ENCODE assay signal across 22 mouse cellular contexts in genomic region chr9:77637357-77637756, GRCm38 (mm10). TPM values are rescaled to one million over a fixed set of nuclear protein-coding genes. Genes with fewer than 3 reads are reported as not detected.
DNase-seq lines count a peak whose midpoint lies in the region; ATAC-seq lines count a peak whose summit lies in the region.
"Had no signal": no experiment of that assay in that cellular context is flagged by ENCODE, and none has a peak within 500 bp of the region (broad histone marks: within the 10 kb centered on the region; RNA-seq: fewer than 3 reads in every experiment).

No protein-coding gene starts in this region.

- no peak overlapping the region for H3K4me2 ChIP-seq in limb, embryonic 13.5 days (replicated peaks)
- H3K4me2 ChIP-seq in heart, embryonic 15.5 days: peak overlapping the region; percentile 63
- no peak overlapping the region for H3K4me2 ChIP-seq in intestine, embryonic 15.5 days (replicated peaks)
- H3K4me2 ChIP-seq: embryonic facial prominence, embryonic 13.5 days; forebrain, embryonic 13.5 days; hindbrain, embryonic 12.5 days had no signal

- H3K9me3 ChIP-seq in limb, embryonic 13.5 days: no peaks in the 10 kb centered on the region
- no peaks in the 10 kb centered on the region for H3K9me3 ChIP-seq in limb, embryonic 10.5 days (replicated peaks)
- no peaks in the 10 kb centered on the region for H3K9me3 ChIP-seq in heart, embryonic 15.5 days (replicated peaks)
- no peaks in the 10 kb centered on the region for H3K9me3 ChIP-seq in intestine, embryonic 15.5 days
- H3K9me3 ChIP-seq: embryonic facial prominence, embryonic 13.5 days; forebrain, embryonic 13.5 days; hindbrain, embryonic 12.5 days had no signal

- no peaks in the 10 kb centered on the region for H3K36me3 ChIP-seq in limb, embryonic 13.5 days
- no peaks in the 10 kb centered on the region for H3K36me3 ChIP-seq in limb, embryonic 10.5 days
- no peaks in the 10 kb centered on the region for H3K36me3 ChIP-seq in heart, embryonic 15.5 days
- no peaks in the 10 kb centered on the region for H3K36me3 ChIP-seq in intestine, embryonic 15.5 days
- H3K36me3 ChIP-seq: embryonic facial prominence, embryonic 13.5 days; hindbrain, embryonic 12.5 days had no signal

- no peak overlapping the region for H3K4me3 ChIP-seq in limb, embryonic 13.5 days
- no peak overlapping the region for H3K4me3 ChIP-seq in limb, embryonic 10.5 days
- peak overlapping the region; percentile 48 for H3K4me3 ChIP-seq in heart, embryonic 15.5 days
- H3K4me3 ChIP-seq in intestine, embryonic 15.5 days (replicated peaks): no peak overlapping the region
- H3K4me3 ChIP-seq: embryonic facial prominence, embryonic 13.5 days; forebrain, embryonic 13.5 days; hindbrain, embryonic 12.5 days had no signal

- no peak overlapping the region for H3K9ac ChIP-seq in limb, embryonic 13.5 days
- H3K9ac ChIP-seq in heart, embryonic 15.5 days: peak overlapping the region; percentile 20
- no peak overlapping the region for H3K9ac ChIP-seq in intestine, embryonic 15.5 days
- H3K9ac ChIP-seq: embryonic facial prominence, embryonic 13.5 days; forebrain, embryonic 13.5 days; hindbrain, embryonic 12.5 days had no signal

- H3K27me3 ChIP-seq in limb, embryonic 13.5 days: no peaks in the 10 kb centered on the region
- no peaks in the 10 kb centered on the region for H3K27me3 ChIP-seq in limb, embryonic 10.5 days (ENCODE audit: low read depth, poor library complexity, severe bottlenecking)
- no peaks in the 10 kb centered on the region for H3K27me3 ChIP-seq in heart, embryonic 15.5 days
- H3K27me3 ChIP-seq in intestine, embryonic 15.5 days (replicated peaks): no peaks in the 10 kb centered on the region
- H3K27me3 ChIP-seq: CH12.LX; embryonic facial prominence, embryonic 13.5 days; forebrain, embryonic 13.5 days; hindbrain, embryonic 12.5 days had no signal

- peak; percentile 82 for ATAC-seq in limb, embryonic 13.5 days (ENCODE audit: low FRiP score, low read depth)
- ATAC-seq in heart, embryonic 15.5 days (replicated peaks; ENCODE audit: insufficient number of reproducible peaks, insufficient read depth, low FRiP score, low read depth): peak; percentile 72
- ATAC-seq in intestine, embryonic 15.5 days: no peak
- no peak for ATAC-seq in inflammation-experienced regulatory T-cells, adult 6 months
- ATAC-seq: forebrain, embryonic 13.5 days; intestine, embryonic 16.5 days; lung, postnatal 0 days had no signal

- DNase-seq in limb, embryonic 10.5 days (ENCODE audit: low spot score): no peak
- peak; percentile 49 for DNase-seq in gastrocnemius, postnatal 10 days
- peak; percentile 90 for DNase-seq in skeletal muscle tissue, adult 2 months (ENCODE audit: low read depth, low spot score)
- DNase-seq: adrenal gland, postnatal 14 days; cerebellum, adult 9-11 months; right cerebral cortex, adult 18-20 months; thymus, postnatal 14 days had no signal

- H3K4me1 ChIP-seq in limb, embryonic 13.5 days: 0 out of 2 replicates have a peak, but pooled peaks cover 3% of the 10 kb centered on the region
- peaks cover 4% of the 10 kb centered on the region; the same call in 1 of the 2 replicates for H3K4me1 ChIP-seq in limb, embryonic 10.5 days
- 0 out of 2 replicates have a peak, but pooled peaks cover 6% of the 10 kb centered on the region for H3K4me1 ChIP-seq in heart, embryonic 15.5 days (replicated peaks)
- H3K4me1 ChIP-seq in intestine, embryonic 15.5 days (replicated peaks): no peaks in the 10 kb centered on the region
- H3K4me1 ChIP-seq: forebrain, embryonic 13.5 days; hindbrain, embryonic 12.5 days had no signal

- no peak overlapping the region for H3K27ac ChIP-seq in limb, embryonic 13.5 days
- H3K27ac ChIP-seq in limb, embryonic 10.5 days: no peak overlapping the region
- peak overlapping the region; percentile 96 for H3K27ac ChIP-seq in heart, embryonic 15.5 days
- no peak overlapping the region for H3K27ac ChIP-seq in intestine, embryonic 15.5 days
- H3K27ac ChIP-seq: embryonic facial prominence, embryonic 13.5 days; forebrain, embryonic 13.5 days; hindbrain, embryonic 12.5 days; kidney, postnatal 0 days had no signal

- 79% methylated on average over 10 of the region's 10 CpGs for WGBS in limb, embryonic 13.5 days
- WGBS in limb, embryonic 10.5 days: 82% methylated on average over 10 of the region's 10 CpGs
- WGBS in heart, embryonic 15.5 days: 21% methylated on average over 10 of the region's 10 CpGs
- WGBS in intestine, embryonic 15.5 days: 72% methylated on average over 10 of the region's 10 CpGs

RNA-seq across cellular contexts. Expression of gene Klhl31, which starts 1.1 kb away (rescaled TPM):
- polyA plus RNA-seq in limb, embryonic 13.5 days (2015; fragmentation: Nextera tagmentation; extraction: Ambion mirVana): 8.9 and 10.3 TPM in 2 replicates
- polyA plus RNA-seq in limb, embryonic 10.5 days (2016; fragmentation: Nextera tagmentation; extraction: Ambion mirVana): 0.16 and 0.61 TPM in 2 replicates
- 100 to 1,000 TPM; 371 to 383 TPM for total RNA-seq in gastrocnemius, postnatal 10 days (2021)
- 48.5 and 52.1 TPM in 2 replicates for polyA plus RNA-seq in heart, embryonic 15.5 days (2015; fragmentation: Nextera tagmentation; extraction: Ambion mirVana)
- polyA plus RNA-seq in intestine, embryonic 15.5 days (2015; fragmentation: Nextera tagmentation; extraction: Ambion mirVana): 0.08 and 0.29 TPM in 2 replicates
- polyA plus RNA-seq in inflammation-experienced regulatory T-cells, adult 6 months (2017; shearing (Covaris generic)): under 1 TPM in 1 of 3 experiments, not detected in 2; 0.16 TPM
- total RNA-seq: CH12.LX; megakaryocyte-erythroid progenitor cell, adult 5-6 weeks; neutrophil, adult 5-6 weeks had no signal
- polyA plus RNA-seq: liver, adult 2 months; spleen, adult 2 months had no signal

Comparison
In these comparisons a context has a peak if more than half of its experiments do, and no peak if none do; other contexts are left out.
1. ATAC-seq: peak in limb, embryonic 13.5 days (single experiment) and heart, embryonic 15.5 days (single experiment); none in intestine, embryonic 15.5 days (single experiment) and inflammation-experienced regulatory T-cells, adult 6 months (single experiment).